Mouse (Mus musculus) spleen, postnatal 14 days (tissue): ENCODE measurements around the gene Crhr1.
"Not testable (repeated sequence)": the region's sequence is repeated elsewhere in the genome, so short reads cannot be mapped to it uniquely, and the experiment has no call there.

Experiments used
- DNase-seq, 2 experiments: peaks; one replicate each; pipeline ENCODE4 v3.0.0; 2021 to 2022; ENCODE audit warnings: low spot score in 2 of 2

Gene Crhr1

DNA sequence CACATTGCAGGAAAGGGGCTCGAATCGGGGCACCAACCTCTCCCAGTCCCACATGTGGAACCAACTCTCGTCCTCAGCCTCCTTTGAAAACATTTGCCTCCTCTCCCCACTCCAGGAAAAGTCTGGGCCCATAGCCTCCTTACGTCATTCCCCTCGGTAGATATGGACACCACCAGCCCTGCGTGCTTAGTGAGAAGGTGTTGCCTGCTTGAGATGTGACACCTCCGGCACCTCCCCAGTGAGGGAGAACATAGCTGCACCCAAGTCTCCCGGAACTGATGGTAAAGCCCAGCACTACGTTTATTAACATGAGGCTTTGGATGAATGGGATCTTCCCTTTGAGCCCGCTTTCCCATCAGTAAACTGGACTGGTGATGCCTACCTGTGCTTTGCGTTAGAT, 62.7 kb downstream of the Crhr1 start:
- DNase-seq = no peak

DNA sequence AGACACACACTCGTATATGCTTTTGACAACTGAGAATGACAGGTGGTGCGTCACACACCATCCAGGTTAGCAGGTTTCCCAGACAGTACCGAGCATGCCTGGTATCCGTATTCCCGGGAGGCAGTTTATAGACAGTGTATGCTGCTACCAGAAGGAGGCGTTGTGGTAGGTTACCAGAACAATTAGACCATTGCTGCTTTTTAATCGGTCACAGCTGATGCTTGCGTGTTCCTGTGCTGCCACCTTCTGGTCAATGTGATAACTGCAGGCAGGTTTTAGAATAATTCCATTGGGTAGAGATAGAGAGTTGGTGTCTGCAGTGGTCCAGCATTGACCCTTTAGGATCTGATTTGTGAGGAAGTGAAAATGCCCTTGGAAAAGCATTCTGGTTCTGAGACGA, 63.1 kb downstream of the Crhr1 start:
- DNase-seq = peak; percentile 27 to 59

DNA sequence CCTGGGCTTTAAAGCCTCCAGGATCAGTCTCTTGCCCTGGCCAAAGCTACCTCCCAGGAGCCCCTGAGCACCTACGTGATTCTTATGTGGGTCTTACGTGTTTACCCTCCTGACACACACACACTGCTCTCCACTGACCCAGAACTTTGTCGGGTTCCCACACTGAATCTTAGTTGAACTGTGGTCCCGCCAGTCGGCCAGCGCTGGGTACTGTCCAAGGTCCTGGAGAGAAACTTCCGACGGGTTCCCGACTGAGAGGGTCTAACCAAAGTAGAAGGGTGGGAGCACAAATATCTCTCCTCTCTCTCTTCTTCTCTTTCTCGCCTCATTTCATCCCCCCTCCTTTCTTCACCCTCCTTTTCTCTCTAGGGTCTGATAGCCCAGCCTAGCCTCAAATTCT, 65.2 kb downstream of the Crhr1 start:
- no peak for DNase-seq

DNA sequence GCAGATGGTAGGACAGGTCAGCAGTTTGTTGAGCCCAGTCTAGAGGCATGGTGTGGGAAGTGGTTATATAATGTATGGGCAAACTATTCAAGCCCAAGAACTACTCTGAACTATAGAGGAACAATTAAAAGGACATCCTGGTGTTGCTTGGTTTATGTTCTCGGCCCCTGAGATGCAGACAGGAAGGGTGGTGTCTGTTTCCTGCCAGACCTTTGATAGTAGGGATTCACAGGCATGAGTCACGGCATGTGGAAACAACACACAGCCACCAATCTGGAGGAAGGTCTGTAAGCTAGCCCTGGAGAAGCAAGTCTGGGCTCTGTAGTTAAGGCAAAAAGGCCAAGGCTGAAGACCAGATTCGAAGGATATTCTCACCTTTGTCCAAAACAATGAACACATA, 70.6 kb downstream of the Crhr1 start:
- DNase-seq = no peak

DNA sequence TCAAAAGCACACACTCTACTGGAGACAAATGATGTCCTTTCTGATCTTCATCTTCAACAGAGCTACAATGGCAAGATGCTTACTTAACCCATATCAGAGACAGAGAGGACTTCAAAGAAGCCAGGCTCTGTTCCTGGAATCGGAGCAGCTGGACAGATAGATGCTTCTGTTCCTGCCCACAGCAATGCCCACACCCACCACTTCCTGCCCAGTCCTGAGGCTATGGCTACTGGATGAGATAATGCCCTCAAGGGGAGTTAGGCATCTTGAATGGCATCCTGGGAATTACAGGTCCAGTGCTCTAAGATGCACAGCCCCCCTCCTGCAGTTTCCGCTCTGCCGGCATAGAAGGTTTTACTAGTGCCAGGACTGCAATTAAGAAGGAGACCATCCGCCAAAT, 73.9 kb downstream of the Crhr1 start:
- no peak for DNase-seq

DNA sequence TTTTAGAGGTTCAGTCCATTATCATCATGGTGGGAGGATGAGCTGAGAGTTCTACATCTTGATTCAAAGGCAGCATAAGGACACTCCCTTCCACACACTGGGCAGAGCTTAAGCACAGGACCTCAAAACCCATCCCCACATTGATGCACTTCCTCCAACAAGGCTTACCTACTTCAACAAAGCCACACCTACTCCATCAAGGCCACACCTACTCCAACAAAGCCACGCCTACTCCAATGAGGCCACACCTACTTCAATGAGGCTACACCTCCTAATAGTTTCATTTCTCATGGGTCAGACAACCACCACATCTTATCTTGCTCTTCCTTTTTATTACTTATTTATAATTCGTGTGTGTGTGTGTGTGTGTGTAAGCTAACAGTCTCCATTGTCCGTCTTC, 76.4 kb downstream of the Crhr1 start:
- DNase-seq = no peak

DNA sequence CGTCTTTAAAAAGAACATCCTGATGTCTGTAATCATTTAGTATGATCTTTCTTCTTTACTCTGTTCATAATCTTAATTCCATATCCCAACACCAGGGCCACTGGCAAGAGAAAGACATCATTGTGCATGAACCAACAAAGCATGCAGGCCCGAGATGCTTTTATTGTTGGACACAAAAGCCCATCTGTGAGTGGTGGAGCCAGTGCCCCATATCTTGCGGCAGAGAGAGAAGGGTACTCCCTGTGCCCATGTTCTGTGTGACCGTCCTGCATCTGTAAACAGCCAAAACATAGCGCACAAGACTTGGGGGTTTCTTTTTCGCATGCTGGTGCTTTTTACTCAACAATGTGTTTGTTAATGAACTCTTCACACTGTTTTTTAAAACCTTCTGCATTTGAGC, 78.6 kb downstream of the Crhr1 start:
- no peak for DNase-seq

DNA sequence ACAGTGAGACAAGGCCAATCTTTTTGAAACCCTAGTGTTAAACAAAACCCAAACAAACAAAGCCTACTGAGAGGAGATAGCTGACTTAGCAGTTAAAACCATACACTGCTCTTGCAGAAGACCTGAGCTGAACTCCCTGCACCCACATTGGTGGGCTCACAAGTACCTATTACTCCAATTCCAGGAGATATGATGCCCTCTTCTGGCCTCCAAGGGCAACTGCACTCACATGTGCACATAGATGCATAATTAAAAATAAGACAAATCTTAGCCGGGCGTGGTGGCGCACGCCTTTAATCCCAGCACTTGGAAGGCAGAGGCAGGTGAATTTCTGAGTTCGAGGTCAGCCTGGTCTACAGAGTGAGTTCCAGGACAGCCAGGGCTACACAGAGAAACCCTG, 81.5 kb downstream of the Crhr1 start:
- DNase-seq = not testable (repeated sequence)

DNA sequence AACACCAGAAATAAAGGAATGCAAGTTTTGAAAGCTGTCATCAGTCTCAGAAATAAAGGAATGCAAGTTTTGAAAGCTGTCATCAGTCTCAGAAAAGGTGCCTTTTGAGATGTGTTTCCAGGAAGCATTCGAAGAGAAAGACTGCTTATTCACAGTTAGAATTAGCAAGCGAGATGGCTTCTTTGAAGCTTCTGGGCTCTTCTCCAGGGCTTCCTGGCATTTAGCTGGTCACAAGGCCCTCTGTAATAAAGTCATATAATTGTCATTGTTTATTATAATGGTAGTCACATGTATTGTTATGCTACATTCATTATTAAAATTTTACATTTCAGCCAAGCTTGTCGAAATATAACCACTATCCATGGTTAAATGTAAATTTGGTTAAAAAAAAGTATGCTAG, 85.4 kb downstream of the Crhr1 start:
- no peak for DNase-seq

DNA sequence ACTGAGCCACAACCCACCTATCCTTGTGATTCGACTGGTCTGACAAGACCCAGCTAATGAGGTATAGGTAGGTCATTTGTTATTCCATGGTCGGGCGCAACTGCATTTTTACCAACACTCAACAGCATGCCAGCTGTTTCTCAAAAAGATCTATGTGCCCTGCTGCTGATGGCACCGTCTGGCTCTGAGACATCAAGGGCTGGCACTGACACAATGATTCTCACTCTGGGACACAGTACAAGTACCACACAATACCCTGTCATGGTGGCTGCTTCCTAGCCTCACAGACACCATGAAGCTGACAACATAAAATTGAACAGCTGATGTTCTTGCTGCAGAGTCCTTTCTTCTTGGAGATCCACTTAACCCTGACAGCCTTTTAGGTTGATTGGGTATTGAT, 87.6 kb downstream of the Crhr1 start:
- no peak for DNase-seq

DNA sequence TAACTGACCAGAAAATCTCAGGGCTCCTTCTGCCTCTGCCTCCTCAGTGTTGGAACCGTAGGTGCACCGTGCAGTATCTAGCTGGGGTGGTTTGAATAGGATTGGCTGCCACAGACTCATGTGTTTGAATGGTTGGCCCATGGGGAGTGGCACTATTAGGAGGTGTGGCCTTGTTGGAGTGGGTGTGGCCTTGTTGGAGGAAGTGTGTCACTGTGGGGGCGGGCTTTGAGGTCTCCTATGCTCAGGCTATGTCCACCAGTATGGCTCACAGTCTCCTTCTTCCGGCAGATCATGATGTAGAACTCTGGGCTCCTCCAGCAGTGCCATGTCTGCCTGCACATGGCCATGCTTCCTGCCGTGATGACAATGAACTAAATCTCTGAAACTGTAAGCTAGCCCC, 89.1 kb downstream of the Crhr1 start:
- no peak for DNase-seq

DNA sequence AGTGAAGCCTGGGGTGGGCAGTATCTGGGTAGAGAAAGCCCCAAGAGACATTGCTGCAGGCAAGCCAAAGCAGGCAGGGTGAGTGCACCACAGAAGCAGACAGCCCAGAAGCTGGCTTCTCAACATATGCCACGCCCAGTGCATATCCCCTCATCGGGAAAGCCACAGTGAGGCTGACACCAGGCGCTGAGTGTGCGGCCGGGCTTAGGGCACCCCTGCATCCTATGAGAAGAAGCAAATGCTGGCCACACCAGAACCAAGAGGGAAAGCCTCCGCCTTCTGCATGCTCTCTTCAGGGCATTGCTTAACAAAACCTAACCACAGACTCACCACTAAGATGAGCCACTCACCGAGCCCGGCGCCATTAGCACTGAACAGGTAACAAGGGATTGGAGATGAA, 90.6 kb downstream of the Crhr1 start:
- DNase-seq = no peak
